Mouse (Mus musculus) liver, embryonic 14.5 days (tissue): ENCODE measurements around the gene 9530003J23Rik.

Experiments used
- CTCF ChIP-seq: IDR thresholded peaks from 2 replicates; pipeline ENCODE4 v1.5.1; 2016; ENCODE audit warnings: antibody characterized with exemption, low read depth, control low read depth
- EP300 ChIP-seq: IDR thresholded peaks from 2 replicates; pipeline ENCODE4 v1.6.1; 2016; ENCODE audit warnings: antibody characterized with exemption, low read depth

- TF ChIP-seq CTCF (no peak), EP300 (no peak)
Measured at GRCm38 (mm10) chr10:117195005-117195404, 43.5 kb downstream of the 9530003J23Rik start.
